Mouse (Mus musculus) lung, postnatal 0 days (tissue): ENCODE results near the gene 1700069L16Rik.
A peak's percentile ranks its signal among the peaks of the same experiment; 100 is the strongest.

Source experiments
- CTCF ChIP-seq: IDR thresholded peaks from 2 replicates; pipeline ENCODE4 v1.5.1; 2016; ENCODE audit warnings: antibody characterized with exemption, mild to moderate bottlenecking
- EP300 ChIP-seq: IDR thresholded peaks from 2 replicates; pipeline ENCODE4 v1.6.1; 2016; ENCODE audit warnings: antibody characterized with exemption, mild to moderate bottlenecking, control low read depth

DNA sequence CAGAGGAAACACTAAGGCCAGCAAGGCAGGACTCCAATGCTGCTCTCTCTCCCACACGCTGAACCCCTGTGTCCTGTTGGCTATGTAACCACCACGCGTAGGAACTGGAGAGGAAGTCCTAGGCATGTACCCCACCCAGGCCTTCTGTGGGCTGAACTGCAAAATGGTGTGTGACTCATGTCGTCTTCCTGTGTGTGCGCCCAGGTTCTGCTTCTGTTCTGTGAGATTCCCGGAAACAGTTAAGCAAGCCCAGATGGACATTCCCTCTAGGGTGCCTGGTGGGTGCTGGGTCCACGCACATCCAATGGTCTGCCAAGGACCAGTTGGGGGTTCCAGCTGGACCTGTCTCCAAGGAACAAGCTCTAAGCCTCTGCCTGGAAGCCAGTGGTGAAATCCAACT lies 52.1 kb downstream of the 1700069L16Rik start:
- TF ChIP-seq CTCF (no peak), EP300 (peak; percentile 82)
